Mouse (Mus musculus): ENCODE results near the gene Psg22. TPM values are rescaled to one million over a fixed set of nuclear protein-coding genes. Genes with fewer than 3 reads are reported as not detected.
"Not testable (repeated sequence)": the region's sequence is repeated elsewhere in the genome, so short reads cannot be mapped to it uniquely, and the experiment has no call there.

Psg22 gene
- polyA plus RNA-seq, 1 experiment from 2014 or later, result 0.23 TPM

GRCm38 (mm10) chr7:18724001-18724400 is 6.1 kb downstream of the Psg22 start:
- ATAC-seq (no peak), DNase-seq (no peak)
- H3K9me3 ChIP-seq (ENCODE audit: low read length), result no peaks in the 10 kb centered on the region
- no peaks in the 10 kb centered on the region for H3K4me1 ChIP-seq (ENCODE audit: insufficient read depth)
- WGBS (ENCODE audit: insufficient replicate concordance), result 63% methylated on average over 6 of the region's 6 CpGs
- H3K9ac ChIP-seq (replicated peaks), result no peak overlapping the region
- H3K36me3 ChIP-seq (replicated peaks; ENCODE audit: insufficient read depth, low read length), result no peaks in the 10 kb centered on the region
- no peak overlapping the region for H3K27ac ChIP-seq (ENCODE audit: low read depth)
- TF ChIP-seq EP300 (IDR thresholded peaks at IDR 0.05; ENCODE audit: low read depth) (no peak), CTCF (IDR thresholded peaks at IDR 0.05; ENCODE audit: low read depth) (no peak)
- H3K4me2 ChIP-seq (ENCODE audit: low read depth, low read length), result no peak overlapping the region
- H3K27me3 ChIP-seq (ENCODE audit: insufficient read depth, low read length), result no peaks in the 10 kb centered on the region
- no peak overlapping the region for H3K4me3 ChIP-seq (ENCODE audit: low read depth, low read length)

- H3K27me3 ChIP-seq (ENCODE audit: insufficient read depth, low read length); DNase-seq; H3K36me3 ChIP-seq (replicated peaks; ENCODE audit: insufficient read depth, low read length); ATAC-seq; H3K4me2 ChIP-seq (ENCODE audit: low read depth, low read length); H3K9ac ChIP-seq (replicated peaks); H3K4me1 ChIP-seq (ENCODE audit: insufficient read depth); H3K27ac ChIP-seq (ENCODE audit: low read depth); H3K9me3 ChIP-seq (ENCODE audit: low read length); H3K4me3 ChIP-seq (ENCODE audit: low read depth, low read length): not testable (repeated sequence)
Observed at GRCm38 (mm10) chr7:18725931-18726330, 8.0 kb downstream of the Psg22 start.

GRCm38 (mm10) chr7:18728391-18728790 is 10.5 kb downstream of the Psg22 start:
- Histone ChIP-seq H3K36me3 (replicated peaks; ENCODE audit: insufficient read depth, low read length) (no peaks in the 10 kb centered on the region), H3K4me3 (ENCODE audit: low read depth, low read length) (no peak overlapping the region), H3K27me3 (ENCODE audit: insufficient read depth, low read length) (no peaks in the 10 kb centered on the region), H3K4me2 (ENCODE audit: low read depth, low read length) (no peak overlapping the region), H3K4me1 (ENCODE audit: insufficient read depth) (peaks cover 4% of the 10 kb centered on the region; the same call in 1 of the 2 replicates), H3K9me3 (ENCODE audit: low read length) (no peaks in the 10 kb centered on the region), H3K27ac (ENCODE audit: low read depth) (no peak overlapping the region), H3K9ac (replicated peaks) (no peak overlapping the region)
- 70% methylated on average over 1 of the region's 1 CpGs for WGBS (ENCODE audit: insufficient replicate concordance)
- TF ChIP-seq CTCF (IDR thresholded peaks at IDR 0.05; ENCODE audit: low read depth) (no peak), EP300 (IDR thresholded peaks at IDR 0.05; ENCODE audit: low read depth) (no peak)
- no peak for DNase-seq
- ATAC-seq, result no peak

- peak; percentile 7 for DNase-seq
- Histone ChIP-seq H3K4me1 (ENCODE audit: insufficient read depth) (peaks cover 7% of the 10 kb centered on the region; the same call in 1 of the 2 replicates), H3K36me3 (replicated peaks; ENCODE audit: insufficient read depth, low read length) (no peaks in the 10 kb centered on the region), H3K4me2 (ENCODE audit: low read depth, low read length) (no peak overlapping the region), H3K27me3 (ENCODE audit: insufficient read depth, low read length) (no peaks in the 10 kb centered on the region), H3K4me3 (ENCODE audit: low read depth, low read length) (no peak overlapping the region), H3K9me3 (ENCODE audit: low read length) (no peaks in the 10 kb centered on the region), H3K27ac (ENCODE audit: low read depth) (no peak overlapping the region), H3K9ac (replicated peaks) (no peak overlapping the region)
- TF ChIP-seq EP300 (IDR thresholded peaks at IDR 0.05; ENCODE audit: low read depth) (no peak), CTCF (IDR thresholded peaks at IDR 0.05; ENCODE audit: low read depth) (no peak)
- ATAC-seq, result no peak
Observed at GRCm38 (mm10) chr7:18733111-18733510, 15.2 kb downstream of the Psg22 start.

- DNase-seq (peak; percentile 4), ATAC-seq (no peak)
- H3K9me3 ChIP-seq (ENCODE audit: low read length), result no peaks in the 10 kb centered on the region
- 56% methylated on average over 1 of the region's 1 CpGs for WGBS (ENCODE audit: insufficient replicate concordance)
- no peaks in the 10 kb centered on the region for H3K36me3 ChIP-seq (replicated peaks; ENCODE audit: insufficient read depth, low read length)
- H3K9ac ChIP-seq (replicated peaks), result no peak overlapping the region
- no peak overlapping the region for H3K4me2 ChIP-seq (ENCODE audit: low read depth, low read length)
- no peak overlapping the region for H3K27ac ChIP-seq (ENCODE audit: low read depth)
- H3K4me3 ChIP-seq (ENCODE audit: low read depth, low read length), result no peak overlapping the region
- TF ChIP-seq CTCF (IDR thresholded peaks at IDR 0.05; ENCODE audit: low read depth) (no peak), EP300 (IDR thresholded peaks at IDR 0.05; ENCODE audit: low read depth) (no peak)
- no peaks in the 10 kb centered on the region for H3K27me3 ChIP-seq (ENCODE audit: insufficient read depth, low read length)
- peaks cover 7% of the 10 kb centered on the region; the same call in 1 of the 2 replicates for H3K4me1 ChIP-seq (ENCODE audit: insufficient read depth)
Observed at GRCm38 (mm10) chr7:18734451-18734850, 16.6 kb downstream of the Psg22 start.

- Histone ChIP-seq H3K4me3 (ENCODE audit: low read depth, low read length) (no peak overlapping the region), H3K9me3 (ENCODE audit: low read length) (no peaks in the 10 kb centered on the region), H3K27me3 (ENCODE audit: insufficient read depth, low read length) (no peaks in the 10 kb centered on the region), H3K36me3 (replicated peaks; ENCODE audit: insufficient read depth, low read length) (no peaks in the 10 kb centered on the region), H3K4me1 (ENCODE audit: insufficient read depth) (no peaks in the 10 kb centered on the region), H3K9ac (replicated peaks) (no peak overlapping the region), H3K27ac (ENCODE audit: low read depth) (no peak overlapping the region), H3K4me2 (ENCODE audit: low read depth, low read length) (peak overlapping the region; percentile 32; the same call in 1 of the 2 replicates)
- WGBS (ENCODE audit: insufficient replicate concordance), result 18% methylated on average over 20 of the region's 20 CpGs
- TF ChIP-seq EP300 (IDR thresholded peaks at IDR 0.05; ENCODE audit: low read depth), result no peak
- TF ChIP-seq CTCF (IDR thresholded peaks at IDR 0.05; ENCODE audit: low read depth), result no peak
- DNase-seq (no peak), ATAC-seq (no peak)
Observed at GRCm38 (mm10) chr7:18746189-18746860, 28.4 kb downstream of the Psg22 start.

- 57% methylated on average over 2 of the region's 2 CpGs for WGBS (ENCODE audit: insufficient replicate concordance)
- DNase-seq; H3K4me2 ChIP-seq (ENCODE audit: low read depth, low read length); H3K9ac ChIP-seq (replicated peaks); H3K4me1 ChIP-seq (ENCODE audit: insufficient read depth); H3K36me3 ChIP-seq (replicated peaks; ENCODE audit: insufficient read depth, low read length); H3K4me3 ChIP-seq (ENCODE audit: low read depth, low read length); H3K27ac ChIP-seq (ENCODE audit: low read depth); ATAC-seq; H3K27me3 ChIP-seq (ENCODE audit: insufficient read depth, low read length); H3K9me3 ChIP-seq (ENCODE audit: low read length): not testable (repeated sequence)
Observed at GRCm38 (mm10) chr7:18747420-18747819, 29.5 kb downstream of the Psg22 start.

Measured in liver, postnatal 0 days (tissue).